Mouse (Mus musculus): ENCODE results near the gene Irf9. TPM values are rescaled to one million over a fixed set of nuclear protein-coding genes. Genes with fewer than 3 reads are reported as not detected.

Gene Irf9
- total and polyA plus RNA-seq, 3 experiments = 8.5 to 14.8 TPM; not detected in 1

DNA sequence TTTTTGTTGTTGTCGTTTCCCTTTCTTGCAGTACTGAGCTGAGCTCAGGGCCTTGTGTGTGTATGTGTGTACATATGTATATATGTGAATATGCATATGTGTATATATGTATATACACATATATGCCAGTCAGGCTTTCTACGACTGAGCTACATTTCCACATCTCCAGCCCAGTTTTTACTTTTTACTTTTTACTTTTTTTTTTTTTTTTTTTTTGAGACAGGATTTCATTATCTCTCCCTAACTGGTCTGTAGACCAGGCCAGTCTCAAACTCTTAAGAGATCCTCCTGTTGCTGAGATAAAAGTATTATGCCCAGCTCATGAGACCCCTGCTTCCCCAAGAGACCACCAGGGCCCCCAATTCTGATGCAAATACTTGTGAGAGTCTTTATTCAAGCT lies 13.5 kb downstream of the Irf9 start:
- no peaks in the 10 kb centered on the region for H3K9me3 ChIP-seq (replicated peaks; ENCODE audit: insufficient read depth, low read length)
- peaks cover 11 to 51% of the 10 kb centered on the region in 2 experiments for H3K4me1 ChIP-seq (ENCODE audit: control insufficient read depth in 1 of 2, insufficient read depth in 2 of 2, low read length in 2 of 2)
- peak; percentile 96 for TF ChIP-seq ZNF384 (IDR thresholded peaks at IDR 0.05; ENCODE audit: low read depth, low read length)
- no peak for TF ChIP-seq ZKSCAN1 (IDR thresholded peaks at IDR 0.05; ENCODE audit: low read depth, low read length)
- no peak for TF ChIP-seq TBP (IDR thresholded peaks at IDR 0.05; ENCODE audit: low read depth, low read length)
- no peak for TF ChIP-seq GATA1 (IDR thresholded peaks at IDR 0.05; ENCODE audit: low read depth, low read length)
- no peak for TF ChIP-seq HCFC1 (IDR thresholded peaks at IDR 0.05; ENCODE audit: low read depth, low read length)
- TF ChIP-seq TAL1 (IDR thresholded peaks at IDR 0.05; ENCODE audit: low read length) = no peak
- no peak for TF ChIP-seq NELFE (IDR thresholded peaks at IDR 0.05; ENCODE audit: low read depth, low read length)
- no peaks in the 10 kb centered on the region for H3K27me3 ChIP-seq (ENCODE audit: control insufficient read depth in 1 of 2, insufficient read depth in 2 of 2, low read length in 2 of 2)
- no peak overlapping the region for H3K4me3 ChIP-seq (ENCODE audit: control insufficient read depth in 1 of 2, insufficient read depth in 1 of 2, low read depth in 2 of 2, low read length in 2 of 2)
- H3K79me2 ChIP-seq (ENCODE audit: control insufficient read depth, insufficient read depth, low read length, poor library complexity) = no peaks in the 10 kb centered on the region
- H3K36me3 ChIP-seq (ENCODE audit: control insufficient read depth in 1 of 2, insufficient read depth in 2 of 2, low read length in 2 of 2) = peaks cover 0 to 27% of the 10 kb centered on the region in 2 experiments; a peak in 2 of 4 replicates
- no peak for DNase-seq (ENCODE audit: low read depth, low spot score)
- H3K9ac ChIP-seq (ENCODE audit: control insufficient read depth, low read depth, low read length, poor library complexity, severe bottlenecking) = no peak overlapping the region
- H3K27ac ChIP-seq (ENCODE audit: control insufficient read depth, low read depth, low read length) = no peak overlapping the region

DNA sequence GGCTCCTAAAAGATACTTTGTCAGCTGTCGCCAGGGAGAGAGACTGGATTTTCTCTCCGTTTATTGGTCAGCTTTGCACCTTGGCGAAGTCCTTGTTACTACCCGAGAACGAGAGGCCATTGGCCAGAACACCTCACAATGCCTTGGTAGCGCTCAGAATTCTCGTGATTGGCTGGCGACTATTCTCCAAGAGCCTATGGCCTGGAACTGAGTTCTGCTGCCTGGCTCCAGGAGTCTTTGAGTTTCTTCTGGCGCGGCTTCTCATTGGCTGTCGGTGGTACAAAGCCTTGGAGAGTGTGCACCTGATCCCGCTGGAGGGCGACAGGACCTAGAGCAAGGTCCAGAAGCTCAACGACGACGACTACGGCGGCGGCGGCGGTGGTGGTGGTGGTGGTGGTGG lies 14.5 kb downstream of the Irf9 start, which contains the start of gene Rec8:
Rec8 (plus strand) TSS at position 216 of the 400 bp plus-strand sequence.
- TF ChIP-seq TCF12 (IDR thresholded peaks at IDR 0.05; ENCODE audit: low read depth, low read length) = no peak
- no peak for TF ChIP-seq MYB (IDR thresholded peaks at IDR 0.05; ENCODE audit: low read depth, low read length)
- TF ChIP-seq USF1 (IDR thresholded peaks at IDR 0.05; ENCODE audit: low read depth, low read length) = no peak
- TF ChIP-seq POLR2AphosphoS5 (IDR thresholded peaks at IDR 0.05; ENCODE audit: borderline replicate concordance, low read depth, low read length) = no peak
- no peak for TF ChIP-seq KAT2A (conservative IDR thresholded peaks at IDR 0.05; ENCODE audit: low read depth, low read length)
- TF ChIP-seq POLR2A (IDR thresholded peaks at IDR 0.05; ENCODE audit: control insufficient read depth in 1 of 2, insufficient read depth in 1 of 2, low read depth in 1 of 2, low read length in 2 of 2, poor library complexity in 1 of 2) = no peak
- TF ChIP-seq TBP (IDR thresholded peaks at IDR 0.05; ENCODE audit: low read depth, low read length) = no peak
- TF ChIP-seq UBTF (IDR thresholded peaks at IDR 0.05; ENCODE audit: borderline replicate concordance, insufficient read depth, low read depth, low read length) = no peak
- no peak for TF ChIP-seq SMC3 (IDR thresholded peaks at IDR 0.05; ENCODE audit: low read depth, low read length)
- TF ChIP-seq BHLHE40 (IDR thresholded peaks at IDR 0.05; ENCODE audit: borderline replicate concordance, low read depth, low read length) = no peak
- no peak for TF ChIP-seq CHD1 (IDR thresholded peaks at IDR 0.05; ENCODE audit: low read depth, low read length)
- no peak for TF ChIP-seq ELF1 (IDR thresholded peaks at IDR 0.05; ENCODE audit: low read depth, low read length)
- no peak for TF ChIP-seq MXI1 (IDR thresholded peaks at IDR 0.05; ENCODE audit: low read depth, low read length)
- no peak for TF ChIP-seq TAL1 (IDR thresholded peaks at IDR 0.05; ENCODE audit: low read length)
- no peak for TF ChIP-seq ETS1 (IDR thresholded peaks at IDR 0.05; ENCODE audit: low read depth, low read length)
- TF ChIP-seq MYC (IDR thresholded peaks at IDR 0.05; ENCODE audit: low read depth, low read length) = no peak
- DNase-seq (ENCODE audit: low read depth, low spot score) = no peak
- H3K27me3 ChIP-seq (ENCODE audit: control insufficient read depth in 1 of 2, insufficient read depth in 2 of 2, low read length in 2 of 2) = no peaks in the 10 kb centered on the region
- H3K4me1 ChIP-seq (ENCODE audit: control insufficient read depth in 1 of 2, insufficient read depth in 2 of 2, low read length in 2 of 2) = peaks cover 11 to 47% of the 10 kb centered on the region in 2 experiments
- H3K27ac ChIP-seq (ENCODE audit: control insufficient read depth, low read depth, low read length) = peak within 1 kb of the TSS; percentile 69
- H3K36me3 ChIP-seq (ENCODE audit: control insufficient read depth in 1 of 2, insufficient read depth in 2 of 2, low read length in 2 of 2) = peaks cover 0 to 26% of the 10 kb centered on the region in 2 experiments; a peak in 2 of 4 replicates
- peak within 1 kb of the TSS; percentile 49 for H3K9ac ChIP-seq (ENCODE audit: control insufficient read depth, low read depth, low read length, poor library complexity, severe bottlenecking)
- peak within 1 kb of the TSS; percentile 47 to 57 for H3K4me3 ChIP-seq (ENCODE audit: control insufficient read depth in 1 of 2, insufficient read depth in 1 of 2, low read depth in 2 of 2, low read length in 2 of 2)
- H3K9me3 ChIP-seq (replicated peaks; ENCODE audit: insufficient read depth, low read length) = no peaks in the 10 kb centered on the region
- H3K79me2 ChIP-seq (ENCODE audit: control insufficient read depth, insufficient read depth, low read length, poor library complexity) = no peaks in the 10 kb centered on the region

Data from MEL (cell line).